In genomic region chr7:90261902-90262599, GRCm38 (mm10) we compare ENCODE assay signal across 22 mouse cellular contexts. TPM values are rescaled to one million over a fixed set of nuclear protein-coding genes. Genes with fewer than 3 reads are reported as not detected.
DNase-seq lines count a peak whose midpoint lies in the region; ATAC-seq lines count a peak whose summit lies in the region.
"Had no signal": no experiment of that assay in that cellular context is flagged by ENCODE, and none has a peak within 500 bp of the region (broad histone marks: within the 10 kb centered on the region; RNA-seq: fewer than 3 reads in every experiment).

No protein-coding gene starts in this region.

- H3K9ac ChIP-seq in forebrain, embryonic 12.5 days: no peak overlapping the region
- peak overlapping the region; percentile 32; the same call in 1 of the 2 replicates for H3K9ac ChIP-seq in hindbrain, embryonic 14.5 days
- H3K9ac ChIP-seq in midbrain, embryonic 16.5 days (ENCODE audit: low read depth, low read length): no peak overlapping the region
- H3K9ac ChIP-seq: embryonic facial prominence, embryonic 12.5 days; liver, embryonic 15.5 days had no signal

- peak overlapping the region; percentile 26 for H3K4me2 ChIP-seq in forebrain, embryonic 12.5 days
- H3K4me2 ChIP-seq in hindbrain, embryonic 14.5 days (replicated peaks): peak overlapping the region; percentile 34
- H3K4me2 ChIP-seq in midbrain, embryonic 16.5 days (ENCODE audit: low read length): peak overlapping the region; percentile 34
- H3K4me2 ChIP-seq: embryonic facial prominence, embryonic 12.5 days; liver, embryonic 15.5 days had no signal

- H3K4me1 ChIP-seq in forebrain, embryonic 12.5 days: peaks cover 16% of the 10 kb centered on the region
- H3K4me1 ChIP-seq in hindbrain, embryonic 14.5 days (replicated peaks; ENCODE audit: control insufficient read depth, insufficient read depth, low read length): peaks cover 10% of the 10 kb centered on the region; the same call in 1 of the 2 replicates
- H3K4me1 ChIP-seq in midbrain, embryonic 16.5 days (ENCODE audit: control insufficient read depth, insufficient read depth, low read length): peaks cover 7% of the 10 kb centered on the region

- H3K9me3 ChIP-seq in forebrain, embryonic 12.5 days: no peaks in the 10 kb centered on the region
- no peaks in the 10 kb centered on the region for H3K9me3 ChIP-seq in hindbrain, embryonic 14.5 days (ENCODE audit: control insufficient read depth, low read length)
- no peaks in the 10 kb centered on the region for H3K9me3 ChIP-seq in midbrain, embryonic 16.5 days (replicated peaks; ENCODE audit: control insufficient read depth, low read length, poor library complexity, severe bottlenecking)
- H3K9me3 ChIP-seq: embryonic facial prominence, embryonic 12.5 days; liver, embryonic 15.5 days had no signal

- H3K4me3 ChIP-seq in forebrain, embryonic 12.5 days (replicated peaks): no peak overlapping the region
- H3K4me3 ChIP-seq in hindbrain, embryonic 14.5 days (replicated peaks; ENCODE audit: low read length): no peak overlapping the region
- 0 out of 2 replicates have a peak overlapping the region, but pooled peaks have one; percentile 3 for H3K4me3 ChIP-seq in midbrain, embryonic 16.5 days (ENCODE audit: low read depth, low read length)
- H3K4me3 ChIP-seq: embryonic facial prominence, embryonic 12.5 days; liver, embryonic 15.5 days had no signal

- DNase-seq in ZHBTc4 (ENCODE audit: low read depth, low spot score): peak; percentile 16
- DNase-seq in hindbrain, embryonic 14.5 days (ENCODE audit: low spot score): peak; percentile 50
- DNase-seq in ovary, adult 18-20 months (ENCODE audit: low spot score): no peak
- DNase-seq in right cerebral cortex, adult 18-20 months: no peak
- DNase-seq in yolk sac, embryonic 10.5 days (ENCODE audit: low spot score): no peak
- no peak for DNase-seq in adrenal gland, adult 8-10 months
- DNase-seq: cerebellum, adult 9-11 months; gastrocnemius, postnatal 36 days; kidney, postnatal 14 days; lung, postnatal 36 days; spleen, adult 18-20 months; thymus, postnatal 36 days had no signal

- peak overlapping the region; percentile 78 for H3K27ac ChIP-seq in forebrain, embryonic 12.5 days
- peak overlapping the region; percentile 74 for H3K27ac ChIP-seq in hindbrain, embryonic 14.5 days
- H3K27ac ChIP-seq in midbrain, embryonic 16.5 days (ENCODE audit: low read length): peak overlapping the region; percentile 65
- H3K27ac ChIP-seq: embryonic facial prominence, embryonic 12.5 days; liver, embryonic 15.5 days; stomach, postnatal 0 days had no signal

- WGBS in forebrain, embryonic 12.5 days: 14% methylated on average over 7 of the region's 7 CpGs
- WGBS in hindbrain, embryonic 14.5 days: 14% methylated on average over 7 of the region's 7 CpGs
- WGBS in midbrain, embryonic 16.5 days: 14% methylated on average over 7 of the region's 7 CpGs

- H3K36me3 ChIP-seq in forebrain, embryonic 12.5 days (replicated peaks): no peaks in the 10 kb centered on the region
- no peaks in the 10 kb centered on the region for H3K36me3 ChIP-seq in hindbrain, embryonic 14.5 days (replicated peaks; ENCODE audit: control insufficient read depth, insufficient read depth)
- H3K36me3 ChIP-seq in midbrain, embryonic 16.5 days (ENCODE audit: control insufficient read depth, insufficient read depth, low read length): no peaks in the 10 kb centered on the region
- H3K36me3 ChIP-seq: embryonic facial prominence, embryonic 12.5 days; liver, embryonic 15.5 days had no signal

- H3K27me3 ChIP-seq in forebrain, embryonic 12.5 days: no peaks in the 10 kb centered on the region
- H3K27me3 ChIP-seq in hindbrain, embryonic 14.5 days (ENCODE audit: control insufficient read depth, insufficient read depth, low read length): no peaks in the 10 kb centered on the region
- no peaks in the 10 kb centered on the region for H3K27me3 ChIP-seq in midbrain, embryonic 16.5 days (ENCODE audit: control insufficient read depth, insufficient read depth, low read depth, low read length)
- H3K27me3 ChIP-seq: embryonic facial prominence, embryonic 12.5 days; liver, embryonic 15.5 days had no signal

- peak; percentile 67 for ATAC-seq in forebrain, embryonic 12.5 days (ENCODE audit: low FRiP score)
- peak; percentile 70 for ATAC-seq in hindbrain, embryonic 14.5 days (ENCODE audit: low FRiP score)
- ATAC-seq in midbrain, embryonic 16.5 days: peak; percentile 89
- ATAC-seq: CD4-positive, CD25-positive, alpha-beta regulatory T cell, adult 4 months; intestine, postnatal 0 days had no signal

RNA-seq across cellular contexts. Expression of gene Ccdc83, which starts 3.5 kb away (rescaled TPM):
- polyA plus RNA-seq in forebrain, embryonic 12.5 days (2016; fragmentation: Nextera tagmentation; extraction: Ambion mirVana): not detected in 2 replicates
- polyA plus RNA-seq in hindbrain, embryonic 14.5 days (2014; fragmentation: Nextera tagmentation; extraction: Ambion mirVana): not detected in 2 replicates
- not detected in 2 replicates for polyA plus RNA-seq in midbrain, embryonic 16.5 days (2015; fragmentation: Nextera tagmentation; extraction: Ambion mirVana)
- total RNA-seq in adrenal gland, adult 8-10 months (2022): not detected
- total RNA-seq: gastrocnemius, postnatal 36 days; layer of hippocampus, postnatal 14 days had no signal
- polyA plus RNA-seq: CD4-positive, CD25-positive, alpha-beta regulatory T cell, adult 4 months; embryonic facial prominence, embryonic 12.5 days; heart, postnatal 0 days; intestine, postnatal 0 days; limb, embryonic 11.5 days; liver, embryonic 15.5 days; stomach, postnatal 0 days had no signal

RNA-seq across cellular contexts. Expression of gene Sytl2, which starts 40.0 kb away (rescaled TPM):
- 0.67 and 1.0 TPM in 2 replicates for polyA plus RNA-seq in forebrain, embryonic 12.5 days (2016; fragmentation: Nextera tagmentation; extraction: Ambion mirVana)
- 8.0 and 8.3 TPM in 2 replicates for polyA plus RNA-seq in hindbrain, embryonic 14.5 days (2014; fragmentation: Nextera tagmentation; extraction: Ambion mirVana)
- polyA plus RNA-seq in midbrain, embryonic 16.5 days (2015; fragmentation: Nextera tagmentation; extraction: Ambion mirVana): 8.4 and 8.7 TPM in 2 replicates
- total RNA-seq in adrenal gland, adult 8-10 months (2022): 1 to 10 TPM; 4.1 to 7.1 (median 6.0) TPM

Comparison
In these comparisons a context has a peak if more than half of its experiments do, and no peak if none do; other contexts are left out.
1. DNase-seq: peak in ZHBTc4 (single experiment) and hindbrain, embryonic 14.5 days (single experiment); none in ovary, adult 18-20 months (single experiment), right cerebral cortex, adult 18-20 months (single experiment), yolk sac, embryonic 10.5 days (single experiment) and adrenal gland, adult 8-10 months (single experiment).
2. Peak in every context shown above with its lines, with median percentiles within 50 percentile points of each other: ATAC-seq, H3K27ac ChIP-seq and H3K4me2 ChIP-seq.